Mouse (Mus musculus) CH12.LX (cell line): ENCODE measurements at regions not wholly inside any gene's neighbourhood (a gene's known extent, or its start where the extent isn't known, plus 50 kb on each side); places are given as distances from the start of the nearest gene placed in this dataset.

Experiments used
- DNase-seq: peaks from one replicate; pipeline ENCODE4 v3.0.0-alpha.2; 2013; ENCODE audit errors: extremely low read depth
- H3K27ac ChIP-seq: 2 replicates; pipeline ENCODE4 v1.5.1; 2012; ENCODE audit warnings: low read depth, mild to moderate bottlenecking, control low read depth, moderate library complexity; ENCODE audit not compliant: insufficient read depth
- H3K27me3 ChIP-seq: replicated peaks from 2 replicates; pipeline ENCODE3; 2012; ENCODE audit warnings: inconsistent platforms
- H3K36me3 ChIP-seq, 2 experiments: replicated peaks in 1 of 2; 2 replicates each; pipeline versions ENCODE3 to v1.6.1; 2012; ENCODE audit warnings: inconsistent platforms in 1 of 2, low read length in 1 of 2, mild to moderate bottlenecking in 1 of 2, mixed read lengths in 1 of 2, moderate library complexity in 1 of 2; ENCODE audit not compliant: control insufficient read depth in 1 of 2, insufficient read depth in 1 of 2
- H3K4me1 ChIP-seq, 2 experiments: 2 replicates each; pipeline ENCODE4 v1.6.1; 2012; ENCODE audit warnings: inconsistent platforms in 1 of 2, moderate library complexity in 1 of 2; ENCODE audit not compliant: insufficient read depth in 2 of 2, control insufficient read depth in 1 of 2
- H3K4me2 ChIP-seq: 2 replicates; pipeline ENCODE4 v1.6.1; 2012; ENCODE audit warnings: low read depth, mild to moderate bottlenecking, control low read depth; ENCODE audit not compliant: poor library complexity, insufficient read depth, severe bottlenecking
- H3K4me3 ChIP-seq, 3 experiments: fragments of 150-350 bp in 1 of 3; sonication (generic) in 1 of 3; replicated peaks in 1 of 3; 2 replicates each; pipeline versions ENCODE3 to v1.5.1; 2011 to 2012; ENCODE audit warnings: low read depth in 2 of 3, low read length in 2 of 3, mild to moderate bottlenecking in 2 of 3, moderate library complexity in 2 of 3, control low read depth in 1 of 3, improper control_type of control experiment in 1 of 3, inconsistent platforms in 1 of 3, mixed read lengths in 1 of 3; ENCODE audit not compliant: poor library complexity in 1 of 3
- H3K79me2 ChIP-seq: replicated peaks from 2 replicates; pipeline ENCODE4 v1.6.1; 2012; ENCODE audit warnings: mild to moderate bottlenecking, moderate library complexity; ENCODE audit not compliant: control insufficient read depth, poor library complexity, insufficient read depth, severe bottlenecking; ENCODE audit errors: extremely low read depth
- H3K9ac ChIP-seq: 2 replicates; pipeline ENCODE4 v1.6.1; 2012; ENCODE audit warnings: low read depth, mild to moderate bottlenecking, control low read depth, moderate library complexity; ENCODE audit not compliant: insufficient read depth
- H3K9me3 ChIP-seq: replicated peaks from 2 replicates; pipeline ENCODE3; 2012; ENCODE audit warnings: low read length, inconsistent platforms, mixed read lengths
- BHLHE40 ChIP-seq: IDR thresholded peaks from 2 replicates; pipeline ENCODE4 v1.6.1; 2011; ENCODE audit warnings: mild to moderate bottlenecking, low read depth, low read length, improper control_type of control experiment
- E2F4 ChIP-seq: IDR thresholded peaks from 2 replicates; pipeline ENCODE4 v1.6.1; 2011; ENCODE audit warnings: low read depth, low read length, improper control_type of control experiment; ENCODE audit not compliant: insufficient replicate concordance
- EP300 ChIP-seq: IDR thresholded peaks from 2 replicates; pipeline ENCODE4 v1.6.1; 2011; ENCODE audit warnings: low read length, improper control_type of control experiment
- ETS1 ChIP-seq: conservative IDR thresholded peaks from 2 replicates; pipeline ENCODE4 v1.6.1; 2012; ENCODE audit warnings: low read depth, mild to moderate bottlenecking, inconsistent platforms, low read length, improper control_type of control experiment, moderate library complexity
- IRF4 ChIP-seq: IDR thresholded peaks from 2 replicates; pipeline ENCODE4 v1.6.1; 2014; ENCODE audit warnings: low read depth, mild to moderate bottlenecking, inconsistent platforms, low read length, improper control_type of control experiment
- JUN ChIP-seq: IDR thresholded peaks from 2 replicates; pipeline ENCODE4 v1.6.1; 2011; ENCODE audit warnings: low read depth, mild to moderate bottlenecking, low read length, improper control_type of control experiment, moderate library complexity; ENCODE audit not compliant: insufficient read depth
- JUND ChIP-seq: conservative IDR thresholded peaks from 2 replicates; pipeline ENCODE4 v1.6.1; 2011; ENCODE audit warnings: low read depth, low read length, improper control_type of control experiment
- MAFK ChIP-seq: IDR thresholded peaks from 2 replicates; pipeline ENCODE4 v1.6.1; 2011; ENCODE audit warnings: low read length, improper control_type of control experiment; ENCODE audit not compliant: insufficient replicate concordance
- MAX ChIP-seq: IDR thresholded peaks from 2 replicates; pipeline ENCODE4 v1.6.1; 2011; ENCODE audit warnings: low read length, improper control_type of control experiment
- MAZ ChIP-seq: IDR thresholded peaks from 2 replicates; pipeline ENCODE4 v1.6.1; 2012; ENCODE audit warnings: low read depth, mild to moderate bottlenecking, inconsistent platforms, low read length, improper control_type of control experiment, moderate library complexity
- MEF2A ChIP-seq: IDR thresholded peaks from 2 replicates; pipeline ENCODE4 v1.6.1; 2014; ENCODE audit warnings: low read depth, mild to moderate bottlenecking, inconsistent platforms, low read length, improper control_type of control experiment, borderline replicate concordance
- MYC ChIP-seq: IDR thresholded peaks from 2 replicates; pipeline ENCODE4 v1.6.1; 2011; ENCODE audit warnings: low read depth, mild to moderate bottlenecking, improper control_type of control experiment, low read length
- NRF1 ChIP-seq: IDR thresholded peaks from 2 replicates; pipeline ENCODE4 v1.6.1; 2014; ENCODE audit warnings: low read depth, mild to moderate bottlenecking, inconsistent platforms, low read length, improper control_type of control experiment, moderate library complexity
- POLR2A ChIP-seq: IDR thresholded peaks from 2 replicates; pipeline ENCODE4 v1.6.1; 2011; ENCODE audit warnings: low read depth, mild to moderate bottlenecking, improper control_type of control experiment, low read length
- RCOR1 ChIP-seq: conservative IDR thresholded peaks from 2 replicates; pipeline ENCODE4 v1.6.1; 2012; ENCODE audit warnings: low read depth, mild to moderate bottlenecking, inconsistent platforms, low read length, improper control_type of control experiment
- SIN3A ChIP-seq: IDR thresholded peaks from 2 replicates; pipeline ENCODE4 v1.6.1; 2012; ENCODE audit warnings: low read length, improper control_type of control experiment, inconsistent platforms
- SMC3 ChIP-seq: IDR thresholded peaks from 2 replicates; pipeline ENCODE4 v1.6.1; 2011; ENCODE audit warnings: low read depth, low read length, improper control_type of control experiment
- TBP ChIP-seq: conservative IDR thresholded peaks from 2 replicates; pipeline ENCODE4 v1.6.1; 2011; ENCODE audit warnings: low read depth, low read length, improper control_type of control experiment
- TCF12 ChIP-seq: IDR thresholded peaks from 2 replicates; pipeline ENCODE4 v1.6.1; 2014; ENCODE audit warnings: low read depth, mild to moderate bottlenecking, inconsistent platforms, low read length, improper control_type of control experiment
- UBTF ChIP-seq: IDR thresholded peaks from 2 replicates; pipeline ENCODE4 v1.6.1; 2012; ENCODE audit warnings: low read depth, mild to moderate bottlenecking, inconsistent platforms, low read length, improper control_type of control experiment, moderate library complexity
- USF2 ChIP-seq: conservative IDR thresholded peaks from 2 replicates; pipeline ENCODE4 v1.6.1; 2011; ENCODE audit warnings: low read depth, low read length, improper control_type of control experiment
- ZMIZ1 ChIP-seq: IDR thresholded peaks from 2 replicates; pipeline ENCODE4 v1.6.1; 2012; ENCODE audit warnings: low read depth, mild to moderate bottlenecking, inconsistent platforms, low read length, improper control_type of control experiment
- ZNF384 ChIP-seq: IDR thresholded peaks from 2 replicates; pipeline ENCODE4 v1.6.1; 2012; ENCODE audit warnings: low read depth, low read length, improper control_type of control experiment, inconsistent platforms
- dilution Hi-C: fragments of 300-500 bp; cut with MboI; formaldehyde crosslinking; loops from 2 replicates; pipeline ENCODE4 v1.14.3; 2020; ENCODE audit warnings: low sequenced_read_pairs; ENCODE audit not compliant: extremely low pct_unique_long_range_greater_than_20kb, extremely low pct_ligation_motif_present
- in situ Hi-C: fragments of 300-500 bp; cut with MboI; formaldehyde crosslinking; loops from 3 replicates; pipeline ENCODE4 v1.14.3; 2019; ENCODE audit warnings: low sequenced_read_pairs, low pct_ligation_motif_present, low pct_unique_long_range_greater_than_20kb, mixed read lengths

DNA sequence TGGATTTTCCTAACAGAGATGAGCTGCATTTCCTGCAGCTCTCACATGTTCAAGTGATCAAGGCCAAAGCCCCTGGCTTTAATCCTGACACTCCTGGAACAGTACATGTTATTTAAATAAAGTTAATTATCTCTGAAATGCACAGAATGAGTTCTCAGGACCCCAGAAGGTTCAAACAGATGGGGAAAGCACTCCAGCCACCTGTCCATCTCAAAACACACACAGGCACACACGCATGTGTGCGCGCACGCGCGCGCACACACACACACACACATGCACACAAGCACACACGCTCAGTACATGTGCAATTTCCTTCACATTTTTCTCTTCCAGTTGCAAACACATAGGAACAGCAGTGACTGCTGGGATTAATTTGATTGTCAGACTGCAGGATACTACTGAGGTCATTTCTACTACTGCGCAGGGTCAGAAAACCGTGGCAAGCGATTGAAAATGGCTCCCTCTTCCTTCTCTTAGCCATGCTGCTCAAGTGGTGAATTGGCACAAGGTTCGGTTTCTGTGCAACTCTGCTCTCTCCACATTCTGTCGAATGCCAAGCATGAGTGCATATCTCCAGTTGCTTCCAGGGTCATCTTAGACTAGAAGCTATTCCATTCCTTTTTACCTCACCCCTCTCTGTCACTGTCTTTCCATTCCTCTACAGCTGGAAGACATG is 175.4 kb downstream of the Htr7 start:
- Histone ChIP-seq H3K27ac (no peak overlapping the region), H3K9me3 (no peaks in the 10 kb centered on the region), H3K4me1 (peaks cover 6 to 22% of the 10 kb centered on the region in 2 experiments; a peak in 3 of 4 replicates), H3K9ac (no peak overlapping the region), H3K79me2 (no peaks in the 10 kb centered on the region), H3K27me3 (no peaks in the 10 kb centered on the region), H3K36me3 (no peaks in the 10 kb centered on the region), H3K4me3 (no peak overlapping the region), H3K4me2 (no peak overlapping the region)
- in situ Hi-C loops: no loop called here
- no peak for DNase-seq
- TF ChIP-seq NRF1 (no peak), E2F4 (no peak), EP300 (no peak), TBP (no peak), MAZ (no peak)
- dilution Hi-C loops: no loop called here

DNA sequence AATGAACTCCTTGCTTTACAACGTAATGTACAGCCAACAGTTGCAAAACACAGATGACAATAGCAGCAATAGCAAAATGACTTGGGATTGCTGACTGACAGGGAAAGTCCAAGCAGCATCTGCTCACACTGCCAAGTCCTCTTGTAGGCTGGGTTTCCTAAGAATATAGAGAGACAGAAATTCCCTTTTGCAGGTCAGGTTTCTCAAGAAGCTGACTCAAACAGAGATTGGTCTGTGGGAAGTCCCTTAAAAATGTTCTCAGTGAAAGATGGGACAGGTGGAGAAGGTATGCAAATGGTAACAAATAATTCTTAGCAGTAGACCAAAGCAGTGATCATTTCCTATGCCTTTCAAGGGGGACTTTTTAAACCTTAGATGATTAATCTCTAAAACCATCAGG is 181.8 kb downstream of the Htr7 start:
- no peak overlapping the region for H3K27ac ChIP-seq
- H3K9ac ChIP-seq: no peak overlapping the region
- no peaks in the 10 kb centered on the region for H3K36me3 ChIP-seq
- TF ChIP-seq ETS1 (peak; percentile 88), RCOR1 (peak; percentile 82; the same call in 1 of the 2 replicates), IRF4 (peak; percentile 97), MAFK (peak; percentile 75; the same call in 1 of the 2 replicates), MEF2A (peak; percentile 79; the same call in 1 of the 2 replicates), SIN3A (no peak), USF2 (no peak), JUN (peak; percentile 74; the same call in 1 of the 2 replicates), ZMIZ1 (no peak), BHLHE40 (peak; percentile 71), EP300 (peak; percentile 97), TCF12 (peak; percentile 66), ZNF384 (0 out of 2 replicates have a peak, but pooled peaks have one; percentile 10), POLR2A (no peak), SMC3 (no peak), MYC (0 out of 2 replicates have a peak, but pooled peaks have one; percentile 50), JUND (peak; percentile 91), MAX (0 out of 2 replicates have a peak, but pooled peaks have one; percentile 19), UBTF (no peak)
- no peaks in the 10 kb centered on the region for H3K27me3 ChIP-seq
- H3K4me3 ChIP-seq: no peak overlapping the region
- peak; percentile 82 for DNase-seq
- dilution Hi-C loops: no loop called here
- H3K9me3 ChIP-seq: no peaks in the 10 kb centered on the region
- H3K4me2 ChIP-seq: peak overlapping the region; percentile 37; the same call in 1 of the 2 replicates
- in situ Hi-C loops: no loop called here
- H3K4me1 ChIP-seq: peaks cover 0 to 32% of the 10 kb centered on the region in 2 experiments; a peak in 2 of 4 replicates
- H3K79me2 ChIP-seq: no peaks in the 10 kb centered on the region
